Mouse (Mus musculus): ENCODE measurements around the gene Mfrp. TPM values are rescaled to one million over a fixed set of nuclear protein-coding genes. Genes with fewer than 3 reads are reported as not detected.

The Mfrp gene
- total RNA-seq, 2 experiments from 2014 or later, result not detected

DNA sequence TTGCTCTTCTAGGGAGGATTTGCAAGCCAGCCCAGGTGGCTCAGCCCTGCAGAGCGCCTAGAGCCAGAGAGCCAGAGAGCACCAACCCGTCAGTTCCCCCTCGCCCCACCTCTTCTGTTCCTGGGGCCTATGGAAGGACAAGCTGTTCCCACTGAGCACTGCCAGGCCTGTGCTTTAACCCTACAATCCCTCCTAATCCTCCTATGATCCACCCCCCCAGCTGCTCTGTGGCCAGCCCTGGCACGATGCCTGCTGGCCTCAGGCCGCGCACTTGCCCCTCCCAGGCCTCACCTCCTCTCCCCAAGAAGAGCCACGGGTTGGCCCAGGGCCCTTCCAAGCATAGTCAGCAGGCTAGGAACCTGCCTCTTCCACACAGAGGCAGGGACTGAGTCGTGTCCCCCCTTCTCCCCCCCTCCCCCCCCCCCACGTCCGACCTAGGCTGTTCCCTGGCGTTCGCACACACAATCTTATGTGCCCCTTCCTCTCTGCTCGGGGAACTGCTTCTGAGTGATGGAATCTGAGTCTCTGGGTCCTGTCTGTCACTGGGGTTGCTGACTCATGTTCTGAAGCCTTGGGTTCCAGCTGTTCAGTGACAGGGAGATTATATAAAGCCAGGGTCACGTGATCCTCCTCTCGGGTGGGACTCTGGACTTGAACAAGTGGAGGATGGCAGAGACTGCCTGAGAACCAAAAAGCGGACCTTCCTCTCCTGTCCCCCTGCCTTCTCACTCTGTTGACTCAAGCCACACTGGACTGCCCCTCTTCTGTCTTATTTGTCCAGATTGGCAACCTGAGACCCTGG lies 22.4 kb upstream of the Mfrp start:
- DNase-seq, result peak; percentile 90

GRCm38 (mm10) chr9:44079997-44080780 lies 21.3 kb upstream of the Mfrp start:
- no peak for DNase-seq

GRCm38 (mm10) chr9:44080953-44081352 lies 20.6 kb upstream of the Mfrp start:
- peak; percentile 68 for DNase-seq

- no peak for DNase-seq
These were observed 19.9 kb upstream of the Mfrp start for GRCm38 (mm10) chr9:44081581-44081980.

- no peak for DNase-seq
These were observed 19.3 kb upstream of the Mfrp start for GRCm38 (mm10) chr9:44082266-44082665.

DNA sequence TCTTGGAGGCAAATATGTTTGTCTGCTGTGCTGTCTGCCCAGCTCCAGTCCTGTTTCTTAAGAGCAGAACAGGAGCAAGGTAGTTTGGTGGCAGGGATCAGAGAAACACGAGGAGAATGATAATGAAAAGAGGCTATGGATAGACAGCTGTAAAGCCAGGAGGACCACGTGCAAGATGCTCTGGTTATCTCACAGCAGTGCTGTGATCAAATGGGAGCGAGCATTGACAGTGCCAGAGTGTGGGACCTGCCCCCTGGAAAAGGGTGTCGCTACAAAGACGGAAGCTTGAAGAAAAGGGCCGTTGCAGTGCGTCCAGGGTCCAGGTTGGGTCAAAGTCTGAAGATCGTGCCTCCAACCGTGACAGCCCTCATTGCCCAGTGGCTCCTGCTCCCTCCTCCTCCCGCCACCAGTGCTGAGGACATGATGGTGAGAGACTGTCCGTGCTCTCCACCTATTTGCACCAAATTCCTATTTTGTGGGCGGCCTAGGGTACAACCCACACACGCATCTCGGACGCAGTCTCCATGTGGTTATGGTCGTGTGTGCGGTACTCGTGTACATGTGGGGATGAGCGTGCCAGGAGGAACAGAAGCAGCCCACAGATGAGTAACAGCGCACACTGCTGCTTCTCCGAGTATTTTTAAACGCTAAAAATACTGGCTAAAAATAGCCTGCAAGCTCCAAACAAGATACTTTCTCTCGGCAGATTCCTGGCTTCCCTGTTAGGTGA lies 18.0 kb upstream of the Mfrp start:
- DNase-seq, result no peak

DNA sequence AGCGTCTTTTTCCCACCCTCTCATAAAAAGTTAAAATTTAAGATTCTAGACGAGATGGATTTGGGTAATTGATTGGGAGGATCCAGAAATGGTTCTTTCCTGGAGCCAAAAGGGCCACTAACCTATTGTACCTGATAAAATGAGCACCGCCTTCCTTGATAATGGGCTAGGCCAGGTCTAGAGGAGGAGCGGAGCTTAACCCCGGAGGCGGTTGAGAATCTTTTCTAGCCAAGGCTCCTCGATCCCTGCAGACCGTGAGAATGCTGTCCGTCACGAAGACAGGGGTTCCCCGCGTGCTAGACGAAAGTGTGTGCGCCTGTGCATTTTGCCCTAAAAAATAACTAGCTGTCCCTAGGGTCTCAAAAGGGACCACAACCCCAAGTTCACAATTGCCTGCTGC lies 17.3 kb upstream of the Mfrp start:
- no peak for DNase-seq

- DNase-seq, result peak; percentile 96
These were observed 16.8 kb upstream of the Mfrp start for GRCm38 (mm10) chr9:44084659-44085229.

DNA sequence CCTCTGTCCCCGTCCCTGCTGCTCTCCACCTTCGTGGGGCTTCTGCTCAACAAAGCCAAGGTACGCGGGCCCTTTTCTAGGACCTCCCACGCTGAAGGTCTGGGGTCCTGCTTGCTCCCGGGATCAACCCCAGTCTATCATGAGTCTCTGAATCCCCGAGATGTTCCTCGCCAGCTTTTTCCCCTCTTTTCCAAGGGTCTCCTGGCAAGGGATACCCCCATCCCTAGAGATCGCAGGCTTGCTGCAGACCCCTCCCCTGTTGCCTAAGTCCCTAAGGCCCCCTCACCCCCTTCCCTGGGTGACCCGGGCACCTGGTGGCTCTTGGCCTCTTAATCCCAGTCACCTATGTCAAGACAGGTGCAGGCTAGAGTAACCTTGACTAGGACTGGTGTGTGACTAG lies 16.3 kb upstream of the Mfrp start:
- no peak for DNase-seq

DNA sequence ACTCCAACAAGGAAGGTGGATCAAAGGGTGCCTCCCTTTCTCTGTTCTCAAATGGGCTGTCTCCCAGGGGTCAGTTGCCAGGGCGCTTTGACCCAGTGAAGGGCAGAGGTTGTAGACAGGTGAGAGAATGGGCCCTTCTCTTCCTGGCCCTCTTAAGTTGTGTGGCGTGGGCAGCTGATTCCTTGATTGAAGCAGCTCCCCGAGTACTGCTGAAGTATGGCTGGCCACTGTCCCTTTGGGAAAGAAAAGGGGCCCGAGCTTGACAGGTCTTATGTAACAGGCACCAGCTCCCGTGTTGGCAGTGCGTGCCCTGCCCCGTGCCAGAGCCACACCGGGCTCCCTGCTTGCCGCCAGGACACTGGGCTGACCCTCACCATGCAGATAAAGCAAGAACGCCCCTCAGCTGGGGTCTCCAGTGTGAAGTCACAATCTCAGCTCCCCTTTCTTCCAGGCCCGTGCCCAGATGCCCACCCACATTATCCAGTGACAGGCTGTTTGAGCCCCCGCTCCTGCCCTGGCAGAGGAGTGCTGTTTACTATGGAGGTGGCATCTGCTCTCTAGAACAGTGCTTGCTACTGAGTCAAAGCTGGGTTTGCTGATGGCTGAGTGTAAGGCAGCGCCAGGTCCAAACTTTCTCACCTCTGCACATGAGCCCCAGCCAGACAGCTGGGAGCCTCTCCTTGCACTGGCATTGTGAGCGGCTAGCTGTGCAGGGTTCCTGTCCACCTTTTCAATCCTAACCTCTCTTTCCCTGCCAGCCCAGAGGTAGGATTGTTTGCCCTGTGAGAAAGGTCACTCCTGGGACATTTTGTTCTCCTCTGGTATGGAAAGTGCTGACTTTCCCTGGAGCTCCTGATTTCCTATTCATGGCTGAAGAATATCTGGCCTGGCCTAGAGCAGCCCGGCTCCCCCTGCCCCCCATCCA lies 15.5 kb upstream of the Mfrp start:
- DNase-seq, result peak; percentile 72

DNA sequence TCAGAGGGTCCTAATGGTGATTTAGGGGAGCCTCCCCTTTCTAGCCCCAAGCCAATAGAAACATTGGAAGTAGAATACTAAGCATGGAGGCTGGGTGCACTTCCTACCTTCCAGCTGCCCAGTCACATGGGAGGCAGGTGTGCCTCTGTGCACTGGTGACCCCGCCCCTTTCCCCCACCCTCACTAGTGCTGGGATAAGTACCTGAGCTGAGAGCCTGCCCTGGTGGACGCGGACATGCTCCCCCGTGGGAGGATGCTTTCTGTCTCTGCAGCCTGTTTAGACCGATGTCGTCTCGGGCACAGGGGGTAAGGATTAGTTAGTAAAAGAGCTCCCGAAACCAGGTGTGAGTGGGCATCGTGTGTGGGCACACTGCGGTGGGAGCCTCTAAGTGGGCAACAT lies 14.6 kb upstream of the Mfrp start:
- DNase-seq, result no peak

GRCm38 (mm10) chr9:44087761-44088455 lies 13.6 kb upstream of the Mfrp start:
- peak; percentile 71 for DNase-seq

DNA sequence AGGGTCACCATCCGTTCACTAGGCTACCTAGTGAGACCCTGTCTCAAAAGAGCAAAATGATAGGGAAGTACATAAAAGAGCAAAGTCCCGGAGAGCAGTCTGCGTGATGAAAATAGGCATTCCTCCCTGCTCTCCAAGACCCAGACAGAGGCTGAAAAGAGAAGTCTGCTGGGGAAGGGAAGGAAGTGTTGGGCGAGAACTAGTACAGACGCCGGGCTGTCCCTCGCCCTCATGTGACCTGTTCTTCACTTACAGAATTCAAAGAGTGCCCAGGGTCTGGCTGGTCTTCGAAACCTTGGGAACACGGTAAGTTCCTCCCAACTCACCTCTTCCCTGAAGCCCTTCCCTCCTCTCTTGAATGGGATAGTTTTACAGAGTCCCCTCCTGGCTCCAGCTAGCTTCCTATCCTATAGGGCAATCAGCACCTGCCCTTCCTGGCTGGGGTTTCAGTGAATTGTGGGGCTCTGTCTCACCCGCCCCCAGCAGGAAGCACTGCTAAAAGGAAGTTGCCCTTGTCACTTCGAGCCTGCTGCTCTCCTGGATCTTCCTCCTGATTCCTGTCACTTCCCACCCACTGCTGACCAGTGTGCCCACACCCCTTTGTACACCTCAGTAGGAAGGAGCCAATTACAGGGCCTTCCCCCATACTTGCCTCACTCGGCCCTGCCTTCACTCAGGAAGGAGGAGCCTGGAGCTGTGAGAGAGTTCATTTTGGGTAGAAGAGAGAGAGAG lies 12.5 kb upstream of the Mfrp start:
- no peak for DNase-seq

GRCm38 (mm10) chr9:44093612-44094503 lies 7.7 kb upstream of the Mfrp start:
- DNase-seq, result peak; percentile 93

- no peak for DNase-seq
These were observed 6.8 kb upstream of the Mfrp start for GRCm38 (mm10) chr9:44094737-44095136.

DNA sequence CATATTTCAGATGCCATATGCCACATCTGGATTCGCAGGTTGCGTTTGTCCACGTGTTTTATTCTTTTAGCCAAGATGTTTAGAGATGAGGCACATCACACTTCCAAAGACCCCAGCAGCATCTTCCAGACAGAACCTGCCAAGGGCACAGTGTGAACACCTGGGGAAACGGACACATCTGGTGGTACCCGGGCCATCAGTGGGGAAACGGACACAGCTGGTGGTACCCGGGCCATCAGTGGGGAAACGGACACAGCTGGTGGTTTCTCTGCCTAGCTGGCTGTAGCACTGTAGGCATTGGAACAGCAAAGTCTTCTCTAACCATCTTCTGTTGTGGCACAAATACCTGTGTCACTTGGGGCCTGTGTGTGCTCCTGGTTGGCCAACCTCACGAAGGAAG lies 5.7 kb upstream of the Mfrp start:
- no peak for DNase-seq

- DNase-seq, result peak; percentile 57
These were observed 5.0 kb upstream of the Mfrp start for GRCm38 (mm10) chr9:44096536-44096935.

- DNase-seq, result no peak
These were observed 3.4 kb downstream of the Mfrp start for GRCm38 (mm10) chr9:44104881-44105280.

- DNase-seq, result no peak
These were observed 4.3 kb downstream of the Mfrp start for GRCm38 (mm10) chr9:44105781-44106180.

All from heart, postnatal 4 days (tissue).